Mouse (Mus musculus) megakaryocyte, embryonic 14.5 days (primary cell): Measurements from ENCODE around the gene Impg1. TPM values are rescaled to one million over a fixed set of nuclear protein-coding genes. Genes with fewer than 3 reads are reported as not detected.

Experiments
- H3K27me3 ChIP-seq: replicated peaks from 2 replicates; pipeline ENCODE3; 2012; ENCODE audit warnings: inconsistent platforms
- H3K36me3 ChIP-seq: replicated peaks from 2 replicates; pipeline ENCODE3; 2012; ENCODE audit warnings: low read length, inconsistent platforms, mixed read lengths
- H3K4me1 ChIP-seq: 2 replicates; pipeline ENCODE4 v1.6.1; 2012; ENCODE audit warnings: inconsistent platforms
- H3K4me3 ChIP-seq: replicated peaks from 2 replicates; pipeline ENCODE3; 2012; ENCODE audit warnings: moderate library complexity, mild to moderate bottlenecking, inconsistent platforms
- H3K9me3 ChIP-seq: 2 replicates; pipeline ENCODE4 v1.6.1; 2012; ENCODE audit warnings: inconsistent platforms
- FLI1 ChIP-seq: IDR thresholded peaks from 2 replicates; pipeline ENCODE4 v1.6.1; 2012; ENCODE audit warnings: low read length, inconsistent platforms, mixed read lengths
- GATA1 ChIP-seq: IDR thresholded peaks from 3 replicates; pipeline ENCODE4 v1.6.1; 2012; ENCODE audit warnings: mixed read lengths, low read length, inconsistent platforms, borderline replicate concordance
- polyA plus RNA-seq: library from polyadenylated mRNA; stranded (reverse); fragments of >175 nt; gene quantifications from 2 replicates; pipeline ENCODE4 v1.2.3, GENCODE M21; 2012; ENCODE audit warnings: low replicate concordance; ENCODE audit not compliant: insufficient read depth

Gene Impg1
- polyA plus RNA-seq, 1 experiment: not detected

DNA sequence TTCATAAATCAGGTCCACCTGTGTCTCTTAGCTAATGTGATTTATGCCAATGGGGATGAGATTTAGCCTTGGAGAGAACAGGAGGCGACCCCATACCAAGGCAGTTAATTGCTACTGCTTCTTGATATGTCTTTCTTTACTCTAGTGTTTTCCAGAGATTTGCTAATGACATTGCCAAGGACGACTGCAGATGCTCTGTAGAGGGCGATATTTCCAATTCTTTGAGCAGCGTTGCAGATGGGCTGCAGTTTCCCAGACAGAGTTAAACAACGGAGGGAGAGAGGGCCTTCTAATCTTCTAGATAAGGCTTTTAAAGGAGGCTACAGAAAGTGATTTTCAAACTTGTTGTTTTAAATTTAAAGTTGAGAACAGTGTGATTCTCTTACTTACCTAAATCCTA is 78.8 kb downstream of the Impg1 start:
- Histone ChIP-seq H3K4me3 (no peak overlapping the region), H3K27me3 (no peaks in the 10 kb centered on the region), H3K4me1 (no peaks in the 10 kb centered on the region), H3K9me3 (no peaks in the 10 kb centered on the region), H3K36me3 (no peaks in the 10 kb centered on the region)
- TF ChIP-seq GATA1 (no peak), FLI1 (no peak)

DNA sequence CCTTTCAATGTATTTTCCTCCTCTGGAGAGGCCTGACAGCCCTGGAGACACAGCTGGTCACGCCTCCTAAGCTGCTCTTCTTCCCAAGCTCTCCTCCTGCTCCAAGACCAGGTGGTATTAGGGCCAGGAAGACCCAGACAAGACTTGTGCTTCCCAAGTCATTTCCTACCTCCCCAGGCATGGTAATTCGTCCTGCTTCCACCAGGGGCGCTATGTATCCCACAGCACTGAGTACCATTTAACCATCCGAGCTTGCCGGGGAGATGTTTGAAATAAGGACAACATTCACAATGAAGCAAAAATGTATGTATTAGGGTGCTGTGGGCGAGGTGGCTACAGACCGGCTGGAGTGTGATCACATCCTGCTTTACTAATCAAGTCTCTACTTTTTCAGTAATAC is 79.3 kb downstream of the Impg1 start:
- no peaks in the 10 kb centered on the region for H3K36me3 ChIP-seq
- no peak overlapping the region for H3K4me3 ChIP-seq
- no peaks in the 10 kb centered on the region for H3K4me1 ChIP-seq
- no peaks in the 10 kb centered on the region for H3K27me3 ChIP-seq
- H3K9me3 ChIP-seq: no peaks in the 10 kb centered on the region
- TF ChIP-seq GATA1 (no peak), FLI1 (no peak)

DNA sequence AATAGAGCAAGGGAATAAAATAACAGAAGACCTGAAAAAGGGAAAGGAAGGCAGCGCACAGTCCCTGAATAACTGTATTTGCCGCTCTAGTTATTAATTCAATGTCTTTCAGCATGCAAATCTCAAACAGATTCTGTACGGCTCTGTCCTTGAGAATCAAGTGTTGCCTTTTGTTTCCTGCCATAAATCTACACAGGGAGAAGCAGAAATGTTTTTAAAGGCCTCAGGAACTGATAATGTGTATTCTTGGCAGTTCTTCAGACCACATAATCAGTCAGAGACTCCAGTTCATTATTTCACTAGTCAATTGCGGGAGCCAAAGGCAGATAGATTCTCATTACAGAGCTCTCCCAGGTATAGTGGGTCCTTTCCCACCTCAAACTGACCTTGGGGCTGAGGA is 82.6 kb downstream of the Impg1 start:
- TF ChIP-seq GATA1: no peak
- TF ChIP-seq FLI1: no peak
- no peaks in the 10 kb centered on the region for H3K9me3 ChIP-seq
- no peaks in the 10 kb centered on the region for H3K36me3 ChIP-seq
- H3K27me3 ChIP-seq: no peaks in the 10 kb centered on the region
- no peaks in the 10 kb centered on the region for H3K4me1 ChIP-seq
- H3K4me3 ChIP-seq: no peak overlapping the region

DNA sequence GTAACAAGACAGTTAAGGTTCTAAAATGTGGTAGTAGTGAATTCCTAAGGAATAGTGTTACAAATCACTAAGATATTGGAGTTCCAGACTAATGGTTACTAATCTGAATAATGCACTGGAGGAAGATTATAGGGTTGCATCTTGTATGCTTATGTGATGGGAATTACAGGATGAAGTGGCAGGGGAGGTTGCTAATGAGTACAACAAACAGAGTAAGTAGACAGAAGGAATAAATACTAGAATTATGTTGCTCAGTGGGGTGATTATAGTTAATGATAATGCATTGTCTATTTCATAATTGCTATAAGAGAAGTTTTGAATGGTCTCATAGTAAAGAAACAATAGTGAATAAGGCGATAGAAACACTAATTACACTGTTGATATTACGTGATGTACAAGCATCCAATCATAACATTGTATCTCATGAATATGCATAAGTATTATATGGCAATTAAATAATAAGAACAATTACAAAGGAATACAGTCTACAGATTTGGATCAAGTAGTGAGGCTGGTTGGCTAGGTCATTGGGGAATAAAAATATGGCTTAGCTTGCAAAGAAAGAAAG is 85.1 kb downstream of the Impg1 start:
- Histone ChIP-seq H3K4me1 (no peaks in the 10 kb centered on the region), H3K27me3 (no peaks in the 10 kb centered on the region), H3K36me3 (no peaks in the 10 kb centered on the region), H3K9me3 (no peaks in the 10 kb centered on the region), H3K4me3 (no peak overlapping the region)
- TF ChIP-seq FLI1 (no peak), GATA1 (no peak)

DNA sequence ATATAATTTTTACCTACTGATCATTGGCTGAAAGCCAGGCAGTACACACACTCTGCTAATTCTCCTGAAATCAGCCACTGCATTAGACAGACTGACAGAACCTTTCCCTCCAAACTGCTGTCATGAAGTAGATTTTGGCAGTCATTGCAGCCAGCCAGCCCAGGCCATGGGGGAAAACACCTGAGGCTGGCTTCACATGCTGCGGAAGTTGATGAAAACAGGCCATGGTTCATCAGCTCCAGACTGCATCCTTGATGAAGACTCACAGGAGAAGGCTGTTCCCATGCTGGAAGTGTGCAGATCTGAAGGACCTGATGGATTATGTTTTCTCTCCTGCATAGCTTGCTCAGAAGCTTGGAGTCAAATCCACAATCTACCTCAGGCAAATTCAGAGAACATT is 91.2 kb downstream of the Impg1 start:
- Histone ChIP-seq H3K36me3 (no peaks in the 10 kb centered on the region), H3K4me1 (no peaks in the 10 kb centered on the region), H3K9me3 (no peaks in the 10 kb centered on the region), H3K4me3 (no peak overlapping the region), H3K27me3 (no peaks in the 10 kb centered on the region)
- TF ChIP-seq FLI1 (no peak), GATA1 (no peak)

DNA sequence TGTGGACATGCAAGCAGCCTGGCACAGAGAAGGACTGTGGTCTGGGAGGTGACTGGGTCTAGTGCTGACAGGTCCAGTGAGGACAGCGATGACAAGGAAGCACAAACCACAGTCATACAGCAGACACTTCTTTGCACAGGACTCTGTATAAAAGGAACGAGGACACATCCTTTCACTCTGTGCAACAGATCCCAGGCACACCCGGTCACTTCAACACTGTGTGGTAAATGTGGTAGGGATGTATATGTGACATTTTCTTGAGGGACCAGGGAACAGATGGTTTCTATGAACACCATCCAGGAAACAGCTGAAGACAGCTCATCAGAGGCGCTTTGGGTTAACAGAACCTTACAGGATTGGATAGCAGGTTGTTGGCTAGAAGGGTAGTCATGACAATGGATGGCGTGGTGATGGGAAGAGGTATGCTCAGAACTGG is 92.0 kb downstream of the Impg1 start:
- H3K27me3 ChIP-seq: no peaks in the 10 kb centered on the region
- TF ChIP-seq FLI1 (no peak), GATA1 (no peak)

DNA sequence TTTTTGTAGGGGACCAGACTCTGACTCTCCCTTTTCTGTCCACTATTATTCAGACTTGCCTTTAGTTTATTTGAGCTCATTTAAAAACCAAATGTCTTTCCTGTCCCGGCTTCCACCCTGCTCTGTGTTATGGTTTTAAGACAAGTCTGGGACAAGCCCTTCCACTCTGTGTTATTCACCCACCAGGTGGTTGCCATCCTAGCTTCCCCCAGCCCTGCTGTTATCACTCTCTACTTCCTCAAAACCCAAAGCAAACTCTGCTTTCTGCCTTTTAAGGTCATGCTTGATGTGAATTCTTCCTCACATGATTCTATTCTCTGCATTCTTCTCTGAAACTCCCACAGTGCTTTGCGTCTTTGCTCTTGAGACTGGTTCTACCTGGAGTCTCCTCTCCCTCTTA is 96.6 kb downstream of the Impg1 start:
- H3K4me1 ChIP-seq: no peaks in the 10 kb centered on the region
- no peak overlapping the region for H3K4me3 ChIP-seq
- H3K9me3 ChIP-seq: no peaks in the 10 kb centered on the region
- H3K27me3 ChIP-seq: no peaks in the 10 kb centered on the region
- H3K36me3 ChIP-seq: no peaks in the 10 kb centered on the region
- no peak for TF ChIP-seq GATA1
- no peak for TF ChIP-seq FLI1

More for the DNA sequence above, 92.0 kb downstream of the Impg1 start:
- Histone ChIP-seq H3K4me3 (no peak overlapping the region), H3K4me1 (no peaks in the 10 kb centered on the region), H3K36me3 (no peaks in the 10 kb centered on the region), H3K9me3 (no peaks in the 10 kb centered on the region)

DNA sequence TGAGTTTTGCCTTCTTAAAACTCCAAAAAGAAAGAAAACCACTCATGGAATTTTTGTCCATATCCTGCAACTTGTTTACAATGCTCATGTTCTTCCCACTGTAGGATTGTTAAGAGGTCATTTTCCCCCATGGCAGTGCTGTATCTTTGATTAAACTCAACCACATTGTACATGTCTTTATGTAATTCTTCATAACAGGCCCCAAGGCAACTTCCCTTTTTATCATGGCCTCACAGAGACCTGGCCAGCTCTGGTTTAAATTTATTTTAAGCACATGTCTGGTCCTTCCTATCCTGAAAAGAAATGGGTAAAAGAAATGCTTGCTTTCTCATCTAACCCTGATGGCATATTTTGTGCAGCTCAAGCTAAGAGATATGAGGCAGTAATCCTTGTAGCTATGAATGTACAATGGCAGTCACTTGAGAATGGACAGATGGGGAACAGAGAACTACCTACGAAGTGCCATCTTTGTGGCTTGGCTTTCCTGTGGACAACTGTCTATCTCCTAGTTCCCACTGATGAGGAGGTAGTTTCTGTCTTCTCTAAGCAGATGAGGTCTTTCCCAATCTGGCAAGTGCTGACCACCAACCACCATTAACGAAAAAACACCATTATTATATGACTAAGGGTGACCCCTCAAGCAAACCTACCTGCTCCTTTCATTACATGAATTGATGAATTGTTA is 97.6 kb downstream of the Impg1 start:
- Histone ChIP-seq H3K36me3 (no peaks in the 10 kb centered on the region), H3K27me3 (no peaks in the 10 kb centered on the region), H3K4me1 (no peaks in the 10 kb centered on the region), H3K4me3 (no peak overlapping the region), H3K9me3 (no peaks in the 10 kb centered on the region)
- no peak for TF ChIP-seq GATA1
- TF ChIP-seq FLI1: no peak

DNA sequence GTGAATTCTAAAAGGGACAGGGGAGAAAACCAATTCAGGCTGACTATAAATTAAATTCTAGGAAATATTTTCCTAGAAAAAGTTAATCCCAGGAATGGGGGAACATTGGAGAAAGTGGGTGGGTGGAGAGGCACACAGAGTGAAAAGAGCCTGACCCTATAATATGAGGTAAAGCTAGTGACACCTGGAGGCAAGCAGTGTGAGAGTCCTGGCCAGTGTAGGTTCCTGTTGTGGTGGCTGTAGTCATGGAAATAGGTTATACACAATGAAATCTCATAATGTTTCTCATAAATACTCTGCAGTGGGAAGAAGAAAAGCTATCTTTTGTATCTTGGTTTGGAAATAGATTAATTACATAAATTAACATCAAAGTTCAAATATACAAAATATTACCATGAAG is 105.2 kb downstream of the Impg1 start:
- Histone ChIP-seq H3K4me1 (no peaks in the 10 kb centered on the region), H3K27me3 (no peaks in the 10 kb centered on the region), H3K36me3 (no peaks in the 10 kb centered on the region), H3K4me3 (no peak overlapping the region), H3K9me3 (no peaks in the 10 kb centered on the region)
- TF ChIP-seq GATA1 (no peak), FLI1 (no peak)

DNA sequence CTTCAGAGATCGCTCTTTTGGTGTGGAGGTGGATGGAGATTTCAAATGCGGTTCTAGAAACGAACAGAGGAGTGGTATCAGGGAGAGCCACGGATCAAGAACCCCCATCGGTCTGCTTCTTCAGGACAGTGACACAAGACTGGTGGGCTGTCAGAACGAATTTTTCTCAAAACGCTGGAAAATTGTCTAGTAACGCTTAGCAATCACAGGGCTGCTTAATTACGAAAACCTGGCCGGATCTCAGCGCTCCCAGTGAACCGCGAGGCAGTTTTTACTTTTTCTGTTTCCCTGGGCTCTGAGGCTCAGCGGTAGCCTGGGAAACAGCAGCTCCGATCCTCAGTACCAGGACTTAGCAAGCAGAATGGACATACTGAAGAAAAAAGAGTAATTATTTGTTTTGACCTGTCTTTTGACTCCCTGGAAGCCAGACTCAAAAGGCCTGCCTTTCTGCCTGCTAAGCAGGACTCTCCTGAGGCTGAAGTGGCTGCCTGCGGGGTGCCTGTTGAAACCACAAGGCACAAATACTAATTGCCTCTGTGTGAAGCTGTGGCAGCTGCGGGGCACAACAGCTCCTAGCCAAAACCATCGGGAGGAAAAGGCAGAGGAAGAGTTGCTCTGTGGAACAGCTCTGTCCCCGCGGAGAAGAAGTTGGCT is 113.5 kb downstream of the Impg1 start:
- TF ChIP-seq GATA1 (no peak), FLI1 (no peak)
- peak overlapping the region; percentile 88 for H3K4me3 ChIP-seq
- no peaks in the 10 kb centered on the region for H3K36me3 ChIP-seq
- peaks cover 4% of the 10 kb centered on the region for H3K27me3 ChIP-seq
- H3K9me3 ChIP-seq: no peaks in the 10 kb centered on the region
- peaks cover 7% of the 10 kb centered on the region; the same call in 1 of the 2 replicates for H3K4me1 ChIP-seq
